Mouse (Mus musculus) megakaryocyte, embryonic 14.5 days (primary cell): ENCODE results near the gene Nfib.

Source experiments
- FLI1 ChIP-seq: IDR thresholded peaks from 2 replicates; pipeline ENCODE4 v1.6.1; 2012; ENCODE audit warnings: low read length, inconsistent platforms, mixed read lengths
- GATA1 ChIP-seq: IDR thresholded peaks from 3 replicates; pipeline ENCODE4 v1.6.1; 2012; ENCODE audit warnings: mixed read lengths, low read length, inconsistent platforms, borderline replicate concordance

DNA sequence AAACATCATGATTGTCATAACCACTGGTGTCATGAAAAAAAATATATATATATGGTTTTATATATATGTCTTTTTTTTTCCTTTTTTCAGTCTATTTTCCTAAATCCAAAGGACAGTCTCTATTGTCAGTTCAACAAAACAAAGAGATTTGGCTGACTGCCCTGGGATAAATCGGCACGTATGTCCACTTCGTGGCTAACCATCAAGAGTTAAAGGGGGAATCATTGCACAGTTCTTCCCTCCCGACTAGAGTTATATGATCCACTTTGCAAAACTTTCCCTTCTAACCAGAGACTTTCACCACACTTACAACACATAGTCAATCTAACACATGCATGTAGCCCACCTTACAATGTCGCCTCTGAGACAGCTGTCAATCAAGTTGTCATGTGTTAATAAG is 209.2 kb downstream of the Nfib start:
- no peak for TF ChIP-seq GATA1
- no peak for TF ChIP-seq FLI1
